Mouse (Mus musculus) natural killer cell, adult 2 months (primary cell): Measurements from ENCODE around the gene Ahnak.
"Not testable (repeated sequence)": the region's sequence is repeated elsewhere in the genome, so short reads cannot be mapped to it uniquely, and the experiment has no call there.

Experiments
- DNase-seq, 2 experiments: peaks; one replicate each; pipeline ENCODE4 v3.0.0; 2022; ENCODE audit warnings: low spot score in 2 of 2

Ahnak gene

GRCm38 (mm10) chr19:8994813-8995607 lies 5.9 kb downstream of the Ahnak start:
- no peak for DNase-seq

GRCm38 (mm10) chr19:8996601-8997000 lies 7.5 kb downstream of the Ahnak start:
- DNase-seq = no peak

- DNase-seq = peak; percentile 73 to 74
These were observed 8.5 kb downstream of the Ahnak start for GRCm38 (mm10) chr19:8997546-8997945.

- no peak for DNase-seq
These were observed 9.5 kb downstream of the Ahnak start for GRCm38 (mm10) chr19:8998546-8998945.

- no peak for DNase-seq
These were observed 10.1 kb downstream of the Ahnak start for GRCm38 (mm10) chr19:8999223-8999622.

- not testable (repeated sequence) for DNase-seq
These were observed 17.8 kb downstream of the Ahnak start for GRCm38 (mm10) chr19:9006915-9007314.

- no peak for DNase-seq
These were observed 30.2 kb downstream of the Ahnak start for GRCm38 (mm10) chr19:9019298-9019697.

- peak in 1 of 2 experiments; percentile 23 for DNase-seq
These were observed 34.1 kb downstream of the Ahnak start for GRCm38 (mm10) chr19:9023021-9023778.

GRCm38 (mm10) chr19:9025562-9026257 lies 36.6 kb downstream of the Ahnak start:
- no peak for DNase-seq

- no peak for DNase-seq
These were observed 37.5 kb downstream of the Ahnak start for GRCm38 (mm10) chr19:9026634-9027033.

- DNase-seq = no peak
These were observed 38.7 kb downstream of the Ahnak start for GRCm38 (mm10) chr19:9027795-9028194.

GRCm38 (mm10) chr19:9028375-9028774 lies 39.3 kb downstream of the Ahnak start:
- no peak for DNase-seq

GRCm38 (mm10) chr19:9029640-9030262 lies 40.7 kb downstream of the Ahnak start:
- no peak for DNase-seq

- no peak for DNase-seq
These were observed 43.5 kb downstream of the Ahnak start for GRCm38 (mm10) chr19:9032502-9033129.

GRCm38 (mm10) chr19:9033412-9034340 lies 44.6 kb downstream of the Ahnak start:
- DNase-seq = no peak

GRCm38 (mm10) chr19:9034480-9034879 lies 45.4 kb downstream of the Ahnak start:
- no peak for DNase-seq

GRCm38 (mm10) chr19:9035101-9035500 lies 46.0 kb downstream of the Ahnak start:
- DNase-seq = no peak

GRCm38 (mm10) chr19:9038136-9038535 lies 49.1 kb downstream of the Ahnak start:
- peak; percentile 62 to 79 for DNase-seq

GRCm38 (mm10) chr19:9039266-9039665 lies 50.2 kb downstream of the Ahnak start:
- DNase-seq = no peak

- DNase-seq = no peak
These were observed 50.8 kb downstream of the Ahnak start for GRCm38 (mm10) chr19:9039928-9040327.
